Mouse (Mus musculus): ENCODE data around the gene Ciart.
"Not testable (repeated sequence)": the region's sequence is repeated elsewhere in the genome, so short reads cannot be mapped to it uniquely, and the experiment has no call there.

Gene Ciart

GRCm38 (mm10) chr3:95881979-95882815 lies at the start of gene Ciart:
Gene Ciart (minus strand): TSS chr3:95882251.
- DNase-seq (ENCODE audit: low read depth, low spot score) = peak; percentile 97

GRCm38 (mm10) chr3:95931471-95931870 lies 49.4 kb upstream of the Ciart start:
- no peak for DNase-seq (ENCODE audit: low read depth, low spot score)

- no peak for DNase-seq (ENCODE audit: low read depth, low spot score)
Measured at GRCm38 (mm10) chr3:95930471-95930789, 48.4 kb upstream of the Ciart start.

GRCm38 (mm10) chr3:95929581-95930470 lies 47.8 kb upstream of the Ciart start:
- peak; percentile 40 for DNase-seq (ENCODE audit: low read depth, low spot score)

- peak; percentile 99 for DNase-seq (ENCODE audit: low read depth, low spot score)
Measured at GRCm38 (mm10) chr3:95928658-95929503, 46.8 kb upstream of the Ciart start, which contains the start of gene Anp32e. Gene Anp32e (plus strand): TSS chr3:95929246.

GRCm38 (mm10) chr3:95928261-95928657 lies 46.2 kb upstream of the Ciart start:
- DNase-seq (ENCODE audit: low read depth, low spot score) = no peak

DNA sequence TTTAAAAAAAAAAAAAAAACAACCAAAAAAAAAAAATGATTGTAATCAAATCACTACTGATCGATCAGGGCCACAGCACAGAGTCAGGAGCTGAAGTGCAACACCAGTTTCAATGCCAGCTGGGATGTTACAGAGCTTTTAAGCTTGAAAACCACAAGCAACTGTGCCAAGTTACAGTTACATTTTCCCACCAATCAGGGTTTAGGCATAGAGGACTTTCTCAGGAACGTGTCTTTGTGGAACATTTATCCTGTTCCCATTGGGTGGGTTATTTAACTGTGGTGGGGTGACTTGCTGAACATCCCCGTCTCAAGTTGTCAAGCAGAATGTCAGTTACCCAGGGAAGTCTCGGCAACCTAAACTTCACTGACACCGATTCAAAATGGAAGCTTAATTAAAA lies 43.0 kb upstream of the Ciart start:
- DNase-seq (ENCODE audit: low read depth, low spot score) = no peak

DNA sequence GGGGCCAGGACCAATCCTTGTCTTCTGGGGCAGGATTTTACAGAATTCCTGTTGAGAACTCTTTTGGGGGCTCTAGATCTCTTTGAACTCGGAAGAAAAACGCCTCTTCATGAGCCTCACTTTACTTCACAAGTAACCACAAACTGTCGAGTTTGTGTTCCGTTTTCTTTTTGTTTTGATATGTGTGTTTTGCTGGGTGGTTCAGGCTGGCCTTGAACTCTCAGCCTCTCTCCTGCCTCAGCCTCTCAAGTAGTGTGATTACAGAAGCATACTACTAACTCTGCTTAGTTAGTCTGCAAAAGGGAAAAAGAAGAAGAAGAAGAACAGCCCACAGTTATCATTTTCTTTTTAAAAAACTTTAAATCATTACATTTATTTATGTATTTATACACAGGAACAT lies 42.1 kb upstream of the Ciart start:
- no peak for DNase-seq (ENCODE audit: low read depth, low spot score)

DNA sequence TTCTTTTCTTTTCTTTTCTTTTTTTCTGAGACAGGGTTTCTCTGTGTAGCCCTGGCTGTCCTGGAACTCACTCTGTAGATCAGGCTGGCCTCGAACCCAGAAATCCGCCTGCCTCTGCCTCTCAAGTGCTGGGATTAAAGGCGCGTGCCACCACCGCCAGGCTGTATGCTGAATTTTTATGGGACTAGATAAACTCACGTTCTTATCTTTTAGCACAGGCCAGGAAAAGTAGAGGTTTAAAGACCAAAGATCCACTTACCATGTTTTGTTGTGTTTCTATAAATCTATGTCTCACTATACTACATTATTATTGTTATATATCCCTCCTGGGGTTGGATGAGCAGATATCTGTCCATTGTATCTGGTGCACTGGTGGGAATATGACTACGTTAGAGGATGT lies 41.4 kb upstream of the Ciart start:
- DNase-seq (ENCODE audit: low read depth, low spot score) = not testable (repeated sequence)

- not testable (repeated sequence) for DNase-seq (ENCODE audit: low read depth, low spot score)
Measured at GRCm38 (mm10) chr3:95920532-95920931, 38.5 kb upstream of the Ciart start.

DNA sequence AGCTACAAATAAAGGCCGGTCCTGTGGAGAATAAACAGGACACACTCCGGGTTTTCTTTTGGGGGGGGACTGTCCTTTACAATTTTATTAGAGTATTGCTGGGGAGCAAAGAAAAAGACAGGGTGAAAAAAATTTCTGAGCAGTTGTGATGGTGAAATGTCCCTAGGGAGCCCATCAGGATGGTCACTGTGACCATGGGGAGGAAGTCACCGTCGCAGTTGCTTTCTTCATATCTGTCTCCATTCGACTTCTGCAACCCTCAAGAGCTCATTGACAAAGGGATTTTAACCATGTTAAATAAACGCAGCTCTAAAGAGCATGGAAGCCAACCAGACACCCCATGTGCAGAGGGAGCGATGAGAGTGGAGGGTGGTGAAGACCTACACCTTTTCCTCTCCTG lies 34.7 kb upstream of the Ciart start:
- no peak for DNase-seq (ENCODE audit: low read depth, low spot score)

DNA sequence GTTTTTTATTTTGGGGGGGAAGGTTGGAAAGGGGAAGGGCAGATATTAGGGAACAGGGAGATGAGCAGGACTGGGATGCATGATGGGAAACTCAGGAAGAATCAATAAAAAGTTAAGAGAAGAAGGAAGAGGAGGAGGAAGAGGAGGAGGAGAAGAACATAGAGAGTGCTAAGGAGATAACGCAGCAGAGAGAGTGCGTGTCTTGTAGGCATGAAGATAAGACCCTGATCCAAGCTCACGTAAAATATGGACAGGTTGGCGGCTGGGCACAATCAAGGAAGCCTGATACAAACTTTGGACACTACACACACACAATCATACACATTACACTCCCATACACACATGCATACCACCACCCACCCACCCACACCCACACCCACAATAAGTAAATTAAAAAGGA lies 32.7 kb upstream of the Ciart start:
- no peak for DNase-seq (ENCODE audit: low read depth, low spot score)

DNA sequence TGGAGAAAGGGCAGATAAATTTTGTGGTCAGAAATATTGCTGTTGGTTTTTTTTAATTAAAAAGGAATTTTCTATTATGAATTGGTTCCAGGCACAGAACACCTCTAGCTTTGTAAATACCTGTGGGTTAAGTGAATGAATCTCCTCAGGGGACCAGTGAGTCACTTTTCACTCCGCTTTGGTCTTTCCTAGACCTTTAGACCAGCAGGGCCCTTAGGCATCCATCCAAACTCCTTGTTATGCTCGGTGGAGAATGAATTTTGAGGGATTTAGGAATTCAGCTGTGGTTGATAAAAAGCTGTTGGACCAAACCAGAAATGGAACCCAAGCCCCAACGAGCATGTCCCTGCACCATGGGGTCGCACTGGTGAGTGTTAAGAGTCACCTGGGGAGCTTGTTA lies 25.6 kb upstream of the Ciart start:
- no peak for DNase-seq (ENCODE audit: low read depth, low spot score)

DNA sequence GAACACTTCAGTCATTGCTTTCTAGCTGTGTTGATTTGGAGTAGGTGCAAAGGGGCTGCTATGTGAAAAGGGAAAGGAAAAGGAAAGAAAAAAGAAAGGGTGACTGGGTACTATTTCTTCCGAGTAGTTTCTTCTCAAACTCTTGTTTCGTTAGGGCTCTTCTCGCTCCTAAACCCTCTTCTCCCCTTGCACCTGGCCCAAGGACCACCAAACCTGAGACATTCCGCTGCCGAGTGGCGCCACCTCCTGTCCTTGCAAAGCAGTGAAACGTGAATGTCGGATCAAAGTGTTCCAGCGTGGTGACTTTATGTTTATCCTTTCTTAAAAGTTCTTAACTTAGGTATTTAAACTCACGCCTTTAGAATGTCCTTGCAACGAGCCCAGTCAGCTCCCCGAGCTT lies 24.8 kb upstream of the Ciart start:
- DNase-seq (ENCODE audit: low read depth, low spot score) = peak; percentile 77

GRCm38 (mm10) chr3:95905940-95906492 lies 24.0 kb upstream of the Ciart start:
- peak; percentile 66 for DNase-seq (ENCODE audit: low read depth, low spot score)

- peak; percentile 76 for DNase-seq (ENCODE audit: low read depth, low spot score)
Measured at GRCm38 (mm10) chr3:95905146-95905939, 23.3 kb upstream of the Ciart start.

- peak; percentile 49 for DNase-seq (ENCODE audit: low read depth, low spot score)
Measured at GRCm38 (mm10) chr3:95904568-95904967, 22.5 kb upstream of the Ciart start, which contains the start of gene Car14. Gene Car14 (minus strand): TSS chr3:95904691.

DNA sequence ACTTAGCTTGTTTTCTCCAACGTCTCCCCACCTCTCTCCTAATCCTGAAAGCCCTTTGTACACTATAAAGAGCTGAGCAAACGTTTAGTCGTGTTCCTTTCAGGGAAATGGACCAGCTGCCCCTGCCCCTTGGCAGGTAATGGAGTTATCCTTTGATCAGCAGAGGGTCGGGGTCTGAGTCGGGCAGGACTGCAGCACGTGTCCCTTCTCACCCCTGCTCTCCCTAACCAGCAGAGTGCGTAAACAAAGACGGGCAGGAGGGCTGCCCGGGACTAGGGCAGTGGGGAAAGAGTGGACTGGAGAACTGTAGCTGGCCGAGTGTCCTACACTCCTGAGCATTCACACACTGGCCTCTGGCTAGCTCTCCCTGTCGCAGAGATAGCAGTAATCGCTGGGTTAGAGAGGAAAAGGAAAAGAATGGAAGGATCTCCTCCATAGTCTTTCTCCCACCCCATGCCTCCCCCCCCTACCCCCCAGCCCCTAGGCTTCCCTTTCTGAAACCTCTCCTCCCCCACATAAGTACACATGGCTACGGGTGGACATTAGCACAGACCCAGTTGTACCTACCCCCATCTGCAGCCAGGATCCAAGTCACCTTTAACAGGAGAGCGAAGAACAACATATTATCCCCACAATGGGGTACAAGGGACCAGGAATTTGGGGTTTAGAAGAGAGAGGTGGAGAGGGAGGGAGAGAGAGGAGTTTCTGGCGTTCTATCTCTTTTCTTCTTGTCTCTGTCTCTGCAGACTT lies 21.9 kb upstream of the Ciart start:
- DNase-seq (ENCODE audit: low read depth, low spot score) = peak; percentile 39

DNA sequence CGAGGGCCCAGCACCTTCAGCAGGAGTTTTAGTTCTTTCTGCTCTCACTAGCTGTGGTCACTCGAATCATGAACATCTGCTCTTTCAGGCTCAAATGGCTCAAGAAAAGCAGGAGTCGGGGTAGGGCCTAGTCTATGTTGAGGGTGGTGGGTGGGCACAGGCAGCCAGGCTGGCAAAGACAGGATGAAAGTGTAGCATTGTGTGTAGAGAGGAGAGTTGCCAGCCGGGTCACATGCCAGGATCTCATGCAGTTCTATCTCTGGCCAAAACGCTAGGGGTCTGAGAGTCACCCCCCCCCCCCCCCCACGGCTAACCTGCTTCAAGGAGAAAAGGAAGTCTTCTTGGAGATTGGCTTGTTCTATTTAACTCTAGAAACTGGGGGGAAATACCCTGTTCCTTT lies 20.6 kb upstream of the Ciart start:
- no peak for DNase-seq (ENCODE audit: low read depth, low spot score)

DNA sequence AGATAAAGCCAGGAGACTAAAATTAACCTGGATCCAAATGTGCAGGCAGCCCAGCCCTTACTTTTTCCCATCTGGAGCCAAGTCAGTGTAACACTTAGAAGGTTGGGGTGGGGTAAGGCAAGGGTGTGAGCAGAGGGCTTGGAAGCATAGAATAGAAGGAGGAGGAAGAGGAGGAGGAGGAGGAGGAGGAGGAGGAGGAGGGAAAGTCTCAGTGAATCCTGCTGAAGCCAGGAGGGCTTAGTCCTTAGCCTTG lies 20.2 kb upstream of the Ciart start:
- DNase-seq (ENCODE audit: low read depth, low spot score) = no peak
